Mouse (Mus musculus) megakaryocyte-erythroid progenitor cell, adult 5-6 weeks (primary cell): Measurements from ENCODE around the gene Zscan10. TPM values are rescaled to one million over a fixed set of nuclear protein-coding genes. Genes with fewer than 3 reads are reported as not detected.
"Not testable (repeated sequence)": the region's sequence is repeated elsewhere in the genome, so short reads cannot be mapped to it uniquely, and the experiment has no call there.

Source experiments
- ATAC-seq: replicated peaks from 2 replicates; pipeline ENCODE4 v1.8.0; 2016; ENCODE audit warnings: mild to moderate bottlenecking, inconsistent platforms; ENCODE audit not compliant: severe bottlenecking, poor library complexity, low FRiP score, low TSS enrichment
- total RNA-seq, 2 experiments: library from RNA; stranded (forward) in 1 of 2; stranded (reverse) in 1 of 2; fragments of 200-1000, 215-1000 nt in 1 of 2; fragments of >200 nt in 1 of 2; fragmentation: Nextera tagmentation in 1 of 2; gene quantifications; 2 replicates each; pipeline ENCODE4 v1.2.3; 2014 to 2017

Zscan10 gene
- total RNA-seq, 2 experiments from 2014 or later: not detected

- no peak for ATAC-seq
These were observed 15.9 kb upstream of the Zscan10 start for GRCm38 (mm10) chr17:23584786-23585185.

- peak; percentile 59 for ATAC-seq
These were observed 14.8 kb upstream of the Zscan10 start for GRCm38 (mm10) chr17:23585721-23586491.

GRCm38 (mm10) chr17:23587253-23587652, 13.4 kb upstream of the Zscan10 start:
- ATAC-seq: no peak

GRCm38 (mm10) chr17:23592208-23592925, 8.3 kb upstream of the Zscan10 start:
- peak; percentile 100 for ATAC-seq

GRCm38 (mm10) chr17:23592926-23593300, 7.7 kb upstream of the Zscan10 start:
- ATAC-seq: peak; percentile 64

- ATAC-seq: not testable (repeated sequence)
These were observed 5.5 kb upstream of the Zscan10 start for GRCm38 (mm10) chr17:23595139-23595538.

- ATAC-seq: peak; percentile 95
These were observed 1.8 kb upstream of the Zscan10 start, which contains the start of gene Zfp13 for GRCm38 (mm10) chr17:23598582-23599552. TSS of gene Zfp13 (minus strand) at chr17:23599487.

- peak; percentile 30; the same call in 1 of the 2 replicates for ATAC-seq
These were observed 1.0 kb upstream of the Zscan10 start for GRCm38 (mm10) chr17:23599605-23600063.

- ATAC-seq: no peak
These were observed 1.4 kb downstream of the Zscan10 start for GRCm38 (mm10) chr17:23601836-23602585.

GRCm38 (mm10) chr17:23603077-23603476, 2.4 kb downstream of the Zscan10 start:
- ATAC-seq: no peak

GRCm38 (mm10) chr17:23603542-23603941, 2.9 kb downstream of the Zscan10 start:
- ATAC-seq: 0 out of 2 replicates have a peak, but pooled peaks have one; percentile 28

- ATAC-seq: no peak
These were observed 3.7 kb downstream of the Zscan10 start for GRCm38 (mm10) chr17:23604394-23604793.

GRCm38 (mm10) chr17:23605220-23605619, 4.6 kb downstream of the Zscan10 start:
- ATAC-seq: no peak

- no peak for ATAC-seq
These were observed 9.0 kb downstream of the Zscan10 start for GRCm38 (mm10) chr17:23609612-23610011.

- peak; percentile 96 for ATAC-seq
These were observed 9.7 kb downstream of the Zscan10 start for GRCm38 (mm10) chr17:23610361-23610800.

- ATAC-seq: peak; percentile 68
These were observed 16.4 kb downstream of the Zscan10 start for GRCm38 (mm10) chr17:23617087-23617486.

- no peak for ATAC-seq
These were observed 19.7 kb downstream of the Zscan10 start for GRCm38 (mm10) chr17:23620351-23620750.

- no peak for ATAC-seq
These were observed 27.2 kb downstream of the Zscan10 start for GRCm38 (mm10) chr17:23627813-23628212.
